Mouse (Mus musculus): ENCODE measurements at regions not wholly inside any gene's neighbourhood (a gene's known extent, or its start where the extent isn't known, plus 50 kb on each side); places are given as distances from the start of the nearest gene placed in this dataset.

GRCm38 (mm10) chr8:89210684-89211083 is 166.7 kb upstream of the Sall1 start:
- intact Hi-C loops (cut with DNase I): no loop called here
- H3K79me2 ChIP-seq (replicated peaks; ENCODE audit: control insufficient read depth, insufficient read depth, low read length): no peaks in the 10 kb centered on the region

DNA sequence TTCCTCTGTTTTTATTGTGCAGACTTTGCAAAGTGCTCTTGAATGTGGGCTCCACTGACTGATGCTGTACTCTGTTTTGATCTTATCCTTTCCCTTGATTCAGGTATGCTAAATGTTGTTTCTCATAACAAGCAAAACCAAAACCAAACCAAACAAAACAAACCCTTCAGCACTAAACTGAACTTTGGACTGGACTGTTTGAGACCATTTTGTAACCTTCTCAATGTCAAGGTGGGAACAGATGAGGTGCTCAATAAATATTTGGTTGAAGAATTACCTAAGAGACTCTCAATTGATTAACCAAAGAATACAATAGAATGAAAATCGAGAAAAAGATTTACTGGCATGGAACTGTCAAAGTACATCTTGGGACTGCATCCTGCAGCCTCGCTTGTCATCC is 163.9 kb upstream of the Sall1 start:
- H3K9ac ChIP-seq (ENCODE audit: low read depth, low read length): no peak overlapping the region
- H3K36me3 ChIP-seq (ENCODE audit: control insufficient read depth, insufficient read depth, low read length): no peaks in the 10 kb centered on the region
- no peak overlapping the region for H3K27ac ChIP-seq
- no peak for TF ChIP-seq EP300 (IDR thresholded peaks at IDR 0.05; ENCODE audit: insufficient read depth, low read depth, low read length)
- no peak for TF ChIP-seq POLR2A (IDR thresholded peaks at IDR 0.05; ENCODE audit: insufficient read depth, low read depth, low read length)
- no peak for TF ChIP-seq CTCF (IDR thresholded peaks at IDR 0.05)
- intact Hi-C loops (cut with DNase I): no loop called here
- no peak for DNase-seq
- WGBS: 59% methylated on average over 2 of the region's 2 CpGs
- no peaks in the 10 kb centered on the region for H3K79me2 ChIP-seq (replicated peaks; ENCODE audit: control insufficient read depth, insufficient read depth, low read length)
- no peak overlapping the region for H3K4me3 ChIP-seq
- H3K4me1 ChIP-seq (ENCODE audit: control insufficient read depth, insufficient read depth, low read length): no peaks in the 10 kb centered on the region
- H3K27me3 ChIP-seq (ENCODE audit: control insufficient read depth, insufficient read depth, low read length): no peaks in the 10 kb centered on the region

More at GRCm38 (mm10) chr8:89210684-89211083, 166.7 kb upstream of the Sall1 start:
- Histone ChIP-seq H3K27me3 (ENCODE audit: control insufficient read depth, insufficient read depth, low read length) (no peaks in the 10 kb centered on the region), H3K36me3 (ENCODE audit: control insufficient read depth, insufficient read depth, low read length) (no peaks in the 10 kb centered on the region), H3K27ac (no peak overlapping the region), H3K4me1 (ENCODE audit: control insufficient read depth, insufficient read depth, low read length) (no peaks in the 10 kb centered on the region), H3K4me3 (no peak overlapping the region), H3K9ac (ENCODE audit: low read depth, low read length) (no peak overlapping the region)
- TF ChIP-seq CTCF (IDR thresholded peaks at IDR 0.05) (no peak), POLR2A (IDR thresholded peaks at IDR 0.05; ENCODE audit: insufficient read depth, low read depth, low read length) (no peak), EP300 (IDR thresholded peaks at IDR 0.05; ENCODE audit: insufficient read depth, low read depth, low read length) (no peak)
- WGBS: 21% methylated on average over 1 of the region's 1 CpGs
- no peak for DNase-seq

GRCm38 (mm10) chr8:89202484-89203096 is 158.6 kb upstream of the Sall1 start:
- H3K27ac ChIP-seq: no peak overlapping the region
- no peaks in the 10 kb centered on the region for H3K4me1 ChIP-seq (ENCODE audit: control insufficient read depth, insufficient read depth, low read length)
- H3K79me2 ChIP-seq (replicated peaks; ENCODE audit: control insufficient read depth, insufficient read depth, low read length): no peaks in the 10 kb centered on the region
- WGBS: 81% methylated on average over 5 of the region's 5 CpGs
- H3K27me3 ChIP-seq (ENCODE audit: control insufficient read depth, insufficient read depth, low read length): no peaks in the 10 kb centered on the region
- intact Hi-C loops (cut with DNase I): no loop called here
- no peak for TF ChIP-seq POLR2A (IDR thresholded peaks at IDR 0.05; ENCODE audit: insufficient read depth, low read depth, low read length)
- no peak for TF ChIP-seq EP300 (IDR thresholded peaks at IDR 0.05; ENCODE audit: insufficient read depth, low read depth, low read length)
- no peak for TF ChIP-seq CTCF (IDR thresholded peaks at IDR 0.05)
- no peaks in the 10 kb centered on the region for H3K36me3 ChIP-seq (ENCODE audit: control insufficient read depth, insufficient read depth, low read length)
- no peak overlapping the region for H3K9ac ChIP-seq (ENCODE audit: low read depth, low read length)
- no peak for DNase-seq
- no peak overlapping the region for H3K4me3 ChIP-seq

DNA sequence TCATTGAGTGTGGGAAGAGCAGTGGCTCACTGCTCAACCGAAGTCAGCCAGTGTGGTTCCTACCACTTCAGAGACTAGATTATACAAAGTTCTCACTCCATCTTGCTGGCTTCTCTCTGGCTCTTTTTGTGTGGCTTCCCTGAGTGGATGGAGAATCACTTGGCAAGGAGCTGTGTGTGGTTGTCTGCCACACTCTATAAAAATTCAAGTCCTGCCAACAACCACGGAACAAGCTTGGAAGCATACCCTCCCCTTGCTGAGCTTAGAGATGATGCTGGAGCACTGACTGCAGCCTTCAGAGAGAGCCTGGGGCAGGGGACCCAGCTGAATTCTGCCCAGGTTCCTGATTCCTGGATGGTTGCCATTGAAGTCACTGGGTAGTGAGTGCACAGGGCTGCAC is 156.3 kb upstream of the Sall1 start:
- Histone ChIP-seq H3K4me3 (no peak overlapping the region), H3K36me3 (ENCODE audit: control insufficient read depth, insufficient read depth, low read length) (no peaks in the 10 kb centered on the region), H3K79me2 (replicated peaks; ENCODE audit: control insufficient read depth, insufficient read depth, low read length) (no peaks in the 10 kb centered on the region), H3K27me3 (ENCODE audit: control insufficient read depth, insufficient read depth, low read length) (no peaks in the 10 kb centered on the region), H3K4me1 (ENCODE audit: control insufficient read depth, insufficient read depth, low read length) (no peaks in the 10 kb centered on the region), H3K27ac (no peak overlapping the region), H3K9ac (ENCODE audit: low read depth, low read length) (no peak overlapping the region)
- no peak for DNase-seq
- no peak for TF ChIP-seq POLR2A (IDR thresholded peaks at IDR 0.05; ENCODE audit: insufficient read depth, low read depth, low read length)
- no peak for TF ChIP-seq CTCF (IDR thresholded peaks at IDR 0.05)
- 61% methylated on average over 2 of the region's 2 CpGs for WGBS
- intact Hi-C loops (cut with DNase I): no loop called here

GRCm38 (mm10) chr8:89185314-89185713 is 141.4 kb upstream of the Sall1 start:
- no peak for DNase-seq
- no peak for TF ChIP-seq CTCF (IDR thresholded peaks at IDR 0.05)
- intact Hi-C loops (cut with DNase I): no loop called here
- Histone ChIP-seq H3K9ac (ENCODE audit: low read depth, low read length) (no peak overlapping the region), H3K27me3 (ENCODE audit: control insufficient read depth, insufficient read depth, low read length) (no peaks in the 10 kb centered on the region), H3K4me3 (no peak overlapping the region), H3K36me3 (ENCODE audit: control insufficient read depth, insufficient read depth, low read length) (no peaks in the 10 kb centered on the region), H3K79me2 (replicated peaks; ENCODE audit: control insufficient read depth, insufficient read depth, low read length) (no peaks in the 10 kb centered on the region), H3K4me1 (ENCODE audit: control insufficient read depth, insufficient read depth, low read length) (no peaks in the 10 kb centered on the region), H3K27ac (no peak overlapping the region)
- WGBS: 53% methylated on average over 17 of the region's 17 CpGs

DNA sequence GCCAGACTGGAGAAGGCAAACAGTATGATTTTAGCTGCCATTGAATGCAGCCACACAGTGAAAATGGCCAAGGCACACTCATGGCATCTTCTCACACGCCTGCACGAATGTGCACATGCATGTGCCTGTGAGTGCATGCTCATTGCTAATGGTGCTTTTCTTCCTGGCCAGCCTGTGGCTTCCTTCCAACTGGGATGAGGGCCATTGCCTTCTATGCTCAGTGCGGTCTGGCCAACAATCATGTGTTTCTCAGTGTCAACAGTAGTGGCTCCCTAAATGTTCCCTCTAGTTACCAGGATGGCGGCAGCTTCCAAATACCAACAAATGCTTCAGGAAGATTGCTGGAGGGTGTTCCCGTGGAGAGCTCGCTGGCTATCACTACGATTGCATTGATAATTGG is 131.7 kb upstream of the Sall1 start:
- H3K79me2 ChIP-seq (replicated peaks; ENCODE audit: control insufficient read depth, insufficient read depth, low read length): no peaks in the 10 kb centered on the region
- peak in 1 of 2 experiments; percentile 8 for DNase-seq
- 71% methylated on average over 7 of the region's 7 CpGs for WGBS
- TF ChIP-seq EP300 (IDR thresholded peaks at IDR 0.05; ENCODE audit: insufficient read depth, low read depth, low read length): no peak
- H3K27ac ChIP-seq: no peak overlapping the region
- no peak overlapping the region for H3K4me3 ChIP-seq
- intact Hi-C loops (cut with DNase I): no loop called here
- H3K4me1 ChIP-seq (ENCODE audit: control insufficient read depth, insufficient read depth, low read length): no peaks in the 10 kb centered on the region
- H3K36me3 ChIP-seq (ENCODE audit: control insufficient read depth, insufficient read depth, low read length): no peaks in the 10 kb centered on the region
- no peak overlapping the region for H3K9ac ChIP-seq (ENCODE audit: low read depth, low read length)
- H3K27me3 ChIP-seq (ENCODE audit: control insufficient read depth, insufficient read depth, low read length): no peaks in the 10 kb centered on the region
